Mouse (Mus musculus): Measurements from ENCODE around the gene Thumpd3. TPM values are rescaled to one million over a fixed set of nuclear protein-coding genes. Genes with fewer than 3 reads are reported as not detected.

Gene Thumpd3
- total RNA-seq, 1 experiment: 63.6 TPM

DNA sequence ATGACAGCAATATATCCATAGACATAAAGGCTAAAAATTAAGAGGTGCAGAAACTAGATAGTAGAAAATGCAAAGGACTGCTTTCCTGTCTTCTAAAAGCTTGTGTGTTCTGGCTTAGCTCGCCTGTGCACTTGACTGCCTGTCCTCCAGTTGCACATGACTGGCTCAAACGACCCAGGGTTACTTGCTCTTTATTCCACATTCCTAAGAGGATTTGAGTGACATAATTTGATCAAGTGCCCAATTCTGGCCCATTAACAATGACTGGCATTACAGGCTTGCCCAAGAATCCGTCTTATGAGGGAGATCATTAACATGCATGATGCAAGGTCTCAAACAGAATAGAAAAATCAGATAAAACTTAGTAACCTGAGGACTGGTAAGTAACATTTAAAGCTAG lies 16.2 kb downstream of the Thumpd3 start:
- H3K4me1 ChIP-seq (ENCODE audit: control insufficient read depth in 2 of 2, insufficient read depth in 2 of 2, low read length in 2 of 2, poor library complexity in 1 of 2): no peaks in the 10 kb centered on the region
- in situ Hi-C loops (cut with MboI; ENCODE audit: low sequenced_read_pairs in 2 of 2, unreplicated experiment in 2 of 2): no loop called here

DNA sequence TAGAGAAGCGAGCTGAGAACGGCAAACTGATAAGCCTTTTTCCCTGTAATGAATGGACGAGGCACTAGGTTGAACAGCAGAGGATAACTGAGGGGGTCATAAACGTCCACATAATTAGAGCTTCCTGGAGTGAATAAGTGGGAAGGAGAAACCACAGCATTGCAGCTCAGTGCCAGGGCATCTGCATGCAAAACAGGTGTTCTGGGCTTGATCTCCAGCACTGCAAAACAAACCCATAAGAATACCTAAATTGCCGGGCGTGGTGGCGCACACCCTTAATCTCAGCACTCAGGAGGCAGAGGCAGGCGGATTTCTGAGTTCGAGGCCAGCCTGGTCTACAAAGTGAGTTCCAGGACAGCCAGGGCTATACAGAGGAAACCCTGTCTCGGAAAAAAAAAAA lies 17.3 kb downstream of the Thumpd3 start:
- no peak overlapping the region for H3K27ac ChIP-seq (ENCODE audit: insufficient read depth, low read depth, low read length, poor library complexity, severe bottlenecking)
- TF ChIP-seq ZNF384 (IDR thresholded peaks at IDR 0.05; ENCODE audit: low read depth, low read length): no peak
- in situ Hi-C loops (cut with MboI; ENCODE audit: low sequenced_read_pairs in 2 of 2, unreplicated experiment in 2 of 2): no loop called here
- H3K36me3 ChIP-seq (ENCODE audit: control insufficient read depth, insufficient read depth, low read length, poor library complexity, severe bottlenecking): peaks cover 14% of the 10 kb centered on the region
- no peak overlapping the region for H3K4me3 ChIP-seq (ENCODE audit: insufficient read depth in 1 of 2, low read depth in 1 of 2, low read length in 2 of 2, poor library complexity in 1 of 2, severe bottlenecking in 1 of 2)
- no peaks in the 10 kb centered on the region for H3K9me3 ChIP-seq (ENCODE audit: control insufficient read depth, insufficient read depth, low read depth, low read length)
- no peak overlapping the region for H3K9ac ChIP-seq (ENCODE audit: insufficient read depth, low read depth, low read length, poor library complexity, severe bottlenecking)
- DNase-seq (ENCODE audit: low read depth, low spot score): no peak
- H3K4me1 ChIP-seq (ENCODE audit: control insufficient read depth in 2 of 2, insufficient read depth in 2 of 2, low read length in 2 of 2, poor library complexity in 1 of 2): no peaks in the 10 kb centered on the region

More for the DNA sequence above, 16.2 kb downstream of the Thumpd3 start:
- TF ChIP-seq CHD2 (IDR thresholded peaks at IDR 0.05; ENCODE audit: low read depth, low read length) (no peak), ZNF384 (IDR thresholded peaks at IDR 0.05; ENCODE audit: low read depth, low read length) (no peak), ZC3H11A (IDR thresholded peaks at IDR 0.05; ENCODE audit: borderline replicate concordance, low read depth, low read length) (no peak), MAFK (IDR thresholded peaks at IDR 0.05; ENCODE audit: insufficient read depth, low read depth, low read length) (no peak)
- DNase-seq (ENCODE audit: low read depth, low spot score): no peak
- H3K4me3 ChIP-seq (ENCODE audit: insufficient read depth in 1 of 2, low read depth in 1 of 2, low read length in 2 of 2, poor library complexity in 1 of 2, severe bottlenecking in 1 of 2): no peak overlapping the region
- H3K9me3 ChIP-seq (ENCODE audit: control insufficient read depth, insufficient read depth, low read depth, low read length): no peaks in the 10 kb centered on the region
- H3K27ac ChIP-seq (ENCODE audit: insufficient read depth, low read depth, low read length, poor library complexity, severe bottlenecking): no peak overlapping the region
- peaks cover 16% of the 10 kb centered on the region for H3K36me3 ChIP-seq (ENCODE audit: control insufficient read depth, insufficient read depth, low read length, poor library complexity, severe bottlenecking)
- no peak overlapping the region for H3K9ac ChIP-seq (ENCODE audit: insufficient read depth, low read depth, low read length, poor library complexity, severe bottlenecking)

DNA sequence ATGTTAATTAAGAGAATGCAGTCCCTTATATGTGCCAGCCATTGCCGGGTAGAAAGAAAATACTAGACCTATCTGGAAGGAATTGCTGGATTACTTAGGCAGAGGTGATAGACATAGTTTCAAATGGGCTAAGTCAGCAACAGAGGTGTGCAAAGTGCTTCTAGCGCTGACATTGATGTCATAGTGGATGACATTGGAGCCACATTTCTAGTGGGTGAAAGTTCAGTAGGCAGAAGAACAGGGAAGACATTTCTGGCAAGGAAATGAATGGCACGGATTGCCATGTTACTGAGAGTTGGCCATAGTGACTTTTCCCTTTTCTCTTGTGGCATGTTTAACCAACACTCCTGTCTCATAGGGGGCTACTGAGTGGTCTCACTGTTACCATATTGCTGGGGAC lies 19.2 kb downstream of the Thumpd3 start:
- no peak for DNase-seq (ENCODE audit: low read depth, low spot score)
- Histone ChIP-seq H3K4me1 (ENCODE audit: control insufficient read depth in 2 of 2, insufficient read depth in 2 of 2, low read length in 2 of 2, poor library complexity in 1 of 2) (no peaks in the 10 kb centered on the region), H3K4me3 (ENCODE audit: insufficient read depth in 1 of 2, low read depth in 1 of 2, low read length in 2 of 2, poor library complexity in 1 of 2, severe bottlenecking in 1 of 2) (no peak overlapping the region), H3K27ac (ENCODE audit: insufficient read depth, low read depth, low read length, poor library complexity, severe bottlenecking) (no peak overlapping the region), H3K36me3 (ENCODE audit: control insufficient read depth, insufficient read depth, low read length, poor library complexity, severe bottlenecking) (peaks cover 15% of the 10 kb centered on the region), H3K9ac (ENCODE audit: insufficient read depth, low read depth, low read length, poor library complexity, severe bottlenecking) (no peak overlapping the region), H3K9me3 (ENCODE audit: control insufficient read depth, insufficient read depth, low read depth, low read length) (no peaks in the 10 kb centered on the region)
- in situ Hi-C loops (cut with MboI; ENCODE audit: low sequenced_read_pairs in 2 of 2, unreplicated experiment in 2 of 2): no loop called here
- no peak for TF ChIP-seq ZC3H11A (IDR thresholded peaks at IDR 0.05; ENCODE audit: borderline replicate concordance, low read depth, low read length)
- no peak for TF ChIP-seq HCFC1 (IDR thresholded peaks at IDR 0.05; ENCODE audit: borderline replicate concordance, insufficient read depth, low read length)
- TF ChIP-seq ZNF384 (IDR thresholded peaks at IDR 0.05; ENCODE audit: low read depth, low read length): no peak
- TF ChIP-seq MAFK (IDR thresholded peaks at IDR 0.05; ENCODE audit: insufficient read depth, low read depth, low read length): no peak
- TF ChIP-seq CHD2 (IDR thresholded peaks at IDR 0.05; ENCODE audit: low read depth, low read length): no peak

DNA sequence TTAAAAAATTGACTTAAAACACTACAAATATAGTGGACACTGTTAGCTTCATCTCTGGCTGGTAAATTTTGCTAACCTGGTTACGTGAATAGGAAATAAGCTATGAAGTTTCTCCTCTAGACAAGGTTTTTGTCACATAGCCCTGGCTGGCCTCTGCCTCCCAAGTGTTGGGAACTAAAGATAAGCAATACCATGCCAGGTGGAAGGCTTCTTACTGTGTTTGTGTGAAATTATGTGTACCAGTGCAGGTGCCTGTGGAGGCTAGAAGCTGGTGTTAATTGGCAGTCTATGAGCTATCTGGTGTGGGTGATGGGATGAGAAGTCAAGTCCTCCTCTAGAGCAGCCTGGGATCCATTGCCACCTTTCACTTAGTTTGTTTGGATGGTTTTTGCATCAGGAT lies 23.1 kb downstream of the Thumpd3 start:
- no peak for DNase-seq (ENCODE audit: low read depth, low spot score)
- in situ Hi-C loops (cut with MboI; ENCODE audit: low sequenced_read_pairs in 2 of 2, unreplicated experiment in 2 of 2): no loop called here
- TF ChIP-seq MAFK (IDR thresholded peaks at IDR 0.05; ENCODE audit: insufficient read depth, low read depth, low read length) (no peak), ZNF384 (IDR thresholded peaks at IDR 0.05; ENCODE audit: low read depth, low read length) (no peak), HCFC1 (IDR thresholded peaks at IDR 0.05; ENCODE audit: borderline replicate concordance, insufficient read depth, low read length) (no peak), ZC3H11A (IDR thresholded peaks at IDR 0.05; ENCODE audit: borderline replicate concordance, low read depth, low read length) (no peak)
- Histone ChIP-seq H3K4me1 (ENCODE audit: control insufficient read depth in 2 of 2, insufficient read depth in 2 of 2, low read length in 2 of 2, poor library complexity in 1 of 2) (peaks cover 0 to 2% of the 10 kb centered on the region in 2 experiments; a peak in 1 of 4 replicates), H3K27ac (ENCODE audit: insufficient read depth, low read depth, low read length, poor library complexity, severe bottlenecking) (no peak overlapping the region), H3K4me3 (ENCODE audit: insufficient read depth in 1 of 2, low read depth in 1 of 2, low read length in 2 of 2, poor library complexity in 1 of 2, severe bottlenecking in 1 of 2) (no peak overlapping the region), H3K9me3 (ENCODE audit: control insufficient read depth, insufficient read depth, low read depth, low read length) (no peaks in the 10 kb centered on the region), H3K36me3 (ENCODE audit: control insufficient read depth, insufficient read depth, low read length, poor library complexity, severe bottlenecking) (peaks cover 6% of the 10 kb centered on the region), H3K9ac (ENCODE audit: insufficient read depth, low read depth, low read length, poor library complexity, severe bottlenecking) (no peak overlapping the region)

DNA sequence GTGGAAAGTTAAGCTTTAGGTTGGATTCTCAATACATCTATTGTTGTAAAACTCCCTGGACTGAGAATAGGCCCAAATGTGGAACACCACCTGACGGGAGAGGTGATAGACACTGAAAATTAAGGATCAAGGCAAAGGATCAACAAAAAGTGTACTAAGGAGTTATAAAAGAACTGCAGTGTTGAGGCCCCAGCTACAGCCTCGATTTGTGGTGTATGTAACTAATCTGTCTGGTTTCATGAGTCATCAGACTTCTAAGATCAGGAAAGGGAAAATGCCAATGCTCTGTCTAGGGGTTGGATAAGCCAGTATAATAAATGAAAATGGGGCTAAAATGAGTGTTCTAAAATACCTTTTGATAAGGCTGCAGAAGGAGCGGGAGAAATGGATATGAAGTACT lies 29.2 kb downstream of the Thumpd3 start:
- DNase-seq (ENCODE audit: low read depth, low spot score): no peak
- Histone ChIP-seq H3K36me3 (ENCODE audit: control insufficient read depth, insufficient read depth, low read length, poor library complexity, severe bottlenecking) (no peaks in the 10 kb centered on the region; the same call in 1 of the 2 replicates), H3K9me3 (ENCODE audit: control insufficient read depth, insufficient read depth, low read depth, low read length) (no peaks in the 10 kb centered on the region), H3K9ac (ENCODE audit: insufficient read depth, low read depth, low read length, poor library complexity, severe bottlenecking) (peak overlapping the region; percentile 100; the same call in 1 of the 2 replicates), H3K27ac (ENCODE audit: insufficient read depth, low read depth, low read length, poor library complexity, severe bottlenecking) (peak overlapping the region; percentile 100; the same call in 1 of the 2 replicates), H3K4me3 (ENCODE audit: insufficient read depth in 1 of 2, low read depth in 1 of 2, low read length in 2 of 2, poor library complexity in 1 of 2, severe bottlenecking in 1 of 2) (peak overlapping the region; percentile 60 to 100), H3K4me1 (ENCODE audit: control insufficient read depth in 2 of 2, insufficient read depth in 2 of 2, low read length in 2 of 2, poor library complexity in 1 of 2) (peaks cover 0 to 4% of the 10 kb centered on the region in 2 experiments; a peak in 2 of 4 replicates)
- TF ChIP-seq CHD2 (IDR thresholded peaks at IDR 0.05; ENCODE audit: low read depth, low read length) (no peak), MAFK (IDR thresholded peaks at IDR 0.05; ENCODE audit: insufficient read depth, low read depth, low read length) (no peak), ZNF384 (IDR thresholded peaks at IDR 0.05; ENCODE audit: low read depth, low read length) (no peak), ZC3H11A (IDR thresholded peaks at IDR 0.05; ENCODE audit: borderline replicate concordance, low read depth, low read length) (no peak), HCFC1 (IDR thresholded peaks at IDR 0.05; ENCODE audit: borderline replicate concordance, insufficient read depth, low read length) (no peak)
- in situ Hi-C loops (cut with MboI; ENCODE audit: low sequenced_read_pairs in 2 of 2, unreplicated experiment in 2 of 2): no loop called here
